ENCODE assay signal across 28 mouse cellular contexts in the genomic region with DNA sequence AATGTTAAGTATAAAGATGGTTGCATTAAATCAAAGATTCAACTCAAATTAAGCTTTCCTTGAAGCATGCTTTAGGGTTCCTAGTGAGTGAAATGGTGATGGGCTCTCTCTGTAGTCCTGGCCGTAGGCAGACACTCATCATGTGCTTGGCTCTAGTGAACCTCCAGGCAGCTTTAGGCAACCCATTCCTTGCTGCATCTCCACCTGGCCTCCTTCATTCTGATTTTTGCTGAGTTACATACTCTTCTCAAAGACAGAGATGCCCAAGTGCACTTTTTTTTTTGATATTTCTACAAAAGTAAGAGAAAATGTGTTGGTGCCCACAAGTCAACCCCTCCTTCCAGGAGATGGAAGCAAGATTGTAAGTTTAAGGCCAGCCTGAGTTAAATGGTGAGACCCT. TPM values are rescaled to one million over a fixed set of nuclear protein-coding genes. Genes with fewer than 3 reads are reported as not detected.
"Had no signal": no experiment of that assay in that cellular context is flagged by ENCODE, and none has a peak within 500 bp of the region (broad histone marks: within the 10 kb centered on the region; RNA-seq: fewer than 3 reads in every experiment).

No protein-coding gene starts in this region.

- H3K27me3 ChIP-seq: embryonic facial prominence, embryonic 12.5 days; embryonic facial prominence, embryonic 15.5 days; forebrain, embryonic 12.5 days; forebrain, embryonic 13.5 days; forebrain, embryonic 15.5 days had no signal

- H3K27ac ChIP-seq: embryonic facial prominence, embryonic 10.5 days; embryonic facial prominence, embryonic 12.5 days; embryonic facial prominence, embryonic 13.5 days; embryonic facial prominence, embryonic 15.5 days; forebrain, embryonic 10.5 days; forebrain, embryonic 12.5 days; forebrain, embryonic 13.5 days; forebrain, embryonic 15.5 days; gastrocnemius, adult 2 months; heart, adult 2 months had no signal

- H3K4me3 ChIP-seq: embryonic facial prominence, embryonic 10.5 days; embryonic facial prominence, embryonic 12.5 days; embryonic facial prominence, embryonic 13.5 days; embryonic facial prominence, embryonic 15.5 days; erythroblast, embryonic 14.5 days; forebrain, embryonic 10.5 days; forebrain, embryonic 12.5 days; forebrain, embryonic 13.5 days; forebrain, embryonic 15.5 days; gastrocnemius, adult 2 months; heart, adult 2 months had no signal

- H3K9me3 ChIP-seq: embryonic facial prominence, embryonic 10.5 days; embryonic facial prominence, embryonic 12.5 days; embryonic facial prominence, embryonic 13.5 days; embryonic facial prominence, embryonic 15.5 days; forebrain, embryonic 10.5 days; forebrain, embryonic 12.5 days; forebrain, embryonic 13.5 days; forebrain, embryonic 15.5 days had no signal

- ATAC-seq: forebrain, embryonic 13.5 days; forebrain, embryonic 14.5 days; forebrain, embryonic 15.5 days; forebrain, embryonic 16.5 days; forebrain, postnatal 0 days had no signal

- H3K36me3 ChIP-seq: embryonic facial prominence, embryonic 10.5 days; embryonic facial prominence, embryonic 12.5 days; embryonic facial prominence, embryonic 13.5 days; embryonic facial prominence, embryonic 15.5 days; forebrain, embryonic 10.5 days; forebrain, embryonic 12.5 days; forebrain, embryonic 15.5 days had no signal

- H3K4me2 ChIP-seq: embryonic facial prominence, embryonic 12.5 days; embryonic facial prominence, embryonic 13.5 days; embryonic facial prominence, embryonic 15.5 days; forebrain, embryonic 12.5 days; forebrain, embryonic 13.5 days; forebrain, embryonic 15.5 days had no signal

- DNase-seq: cerebellum, adult 2 months; cerebellum, adult 8-10 months; cerebellum, adult 9-10 months; cerebellum, adult 9-11 months; cerebellum, postnatal 10 days; cerebellum, postnatal 14 days; cerebellum, postnatal 25 days; cerebellum, postnatal 36 days; embryo, embryonic 11 days; forebrain, postnatal 0 days; gastrocnemius, adult 2 months; gastrocnemius, postnatal 10 days; gastrocnemius, postnatal 14 days; gastrocnemius, postnatal 25 days; gastrocnemius, postnatal 36 days; heart, adult 18-20 months; heart, adult 2 months had no signal

- H3K9ac ChIP-seq: embryonic facial prominence, embryonic 12.5 days; embryonic facial prominence, embryonic 13.5 days; embryonic facial prominence, embryonic 15.5 days; forebrain, embryonic 12.5 days; forebrain, embryonic 13.5 days; forebrain, embryonic 15.5 days; forebrain, postnatal 0 days had no signal

RNA-seq across cellular contexts. Expression of gene Fjx1, which starts 2.8 kb away (rescaled TPM):
- polyA plus RNA-seq: erythroblast, embryonic 14.5 days had no signal
